Comparison of ENCODE assay signal across 9 mouse cellular contexts in the genomic region with DNA sequence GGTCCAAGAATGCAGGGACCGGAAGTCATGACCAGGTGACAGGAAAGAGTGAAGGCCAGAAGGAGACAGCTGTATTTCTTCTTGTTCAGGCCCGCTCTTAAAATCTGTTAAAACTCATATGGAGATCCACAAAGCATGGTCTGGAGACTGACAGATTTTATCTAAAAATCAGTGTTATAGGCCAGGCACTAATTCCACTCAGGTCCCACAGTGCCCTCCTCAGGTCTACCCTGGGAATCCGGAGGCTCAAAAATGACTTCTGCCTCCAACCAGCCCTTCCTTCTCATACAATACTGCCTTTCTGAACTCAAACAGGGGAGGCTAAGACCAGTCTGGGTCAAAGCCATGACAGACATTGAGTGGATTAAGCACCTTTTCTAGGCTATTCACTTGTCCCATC.
DNase-seq lines count a peak whose midpoint lies in the region; ATAC-seq lines count a peak whose summit lies in the region.
"Had no signal": no experiment of that assay in that cellular context is flagged by ENCODE, and none has a peak within 500 bp of the region (broad histone marks: within the 10 kb centered on the region; RNA-seq: fewer than 3 reads in every experiment).

No protein-coding gene starts in this region.

- H3K4me1 ChIP-seq in hindbrain, embryonic 11.5 days (replicated peaks; ENCODE audit: control insufficient read depth, insufficient read depth, low read length), result no peaks in the 10 kb centered on the region
- H3K4me1 ChIP-seq in hindbrain, embryonic 14.5 days (replicated peaks; ENCODE audit: control insufficient read depth, insufficient read depth, low read length), result no peaks in the 10 kb centered on the region
- 0 out of 2 replicates have a peak, but pooled peaks cover 1% of the 10 kb centered on the region for H3K4me1 ChIP-seq in hindbrain, embryonic 10.5 days (replicated peaks)
- H3K4me1 ChIP-seq: limb, embryonic 13.5 days had no signal

- ATAC-seq in hindbrain, embryonic 11.5 days (ENCODE audit: low FRiP score), result no peak
- ATAC-seq in hindbrain, embryonic 14.5 days (ENCODE audit: low FRiP score), result no peak

- no peak overlapping the region for H3K4me2 ChIP-seq in hindbrain, embryonic 11.5 days (replicated peaks; ENCODE audit: low read depth, low read length)
- no peak overlapping the region for H3K4me2 ChIP-seq in hindbrain, embryonic 14.5 days (replicated peaks)
- H3K4me2 ChIP-seq: limb, embryonic 13.5 days had no signal

- H3K9ac ChIP-seq in hindbrain, embryonic 11.5 days (ENCODE audit: low read depth, low read length), result no peak overlapping the region
- H3K9ac ChIP-seq in hindbrain, embryonic 14.5 days, result no peak overlapping the region
- H3K9ac ChIP-seq: limb, embryonic 13.5 days had no signal

- no peaks in the 10 kb centered on the region for H3K9me3 ChIP-seq in hindbrain, embryonic 11.5 days (ENCODE audit: control insufficient read depth, low read length)
- H3K9me3 ChIP-seq in hindbrain, embryonic 14.5 days (ENCODE audit: control insufficient read depth, low read length), result peaks cover 6% of the 10 kb centered on the region; the same call in 1 of the 2 replicates
- H3K9me3 ChIP-seq in hindbrain, embryonic 10.5 days, result peaks cover 9% of the 10 kb centered on the region; the same call in 1 of the 2 replicates
- H3K9me3 ChIP-seq: limb, embryonic 13.5 days had no signal

- no peak overlapping the region for H3K4me3 ChIP-seq in hindbrain, embryonic 11.5 days (ENCODE audit: low read depth, low read length)
- no peak overlapping the region for H3K4me3 ChIP-seq in hindbrain, embryonic 14.5 days (replicated peaks; ENCODE audit: low read length)
- H3K4me3 ChIP-seq in hindbrain, embryonic 10.5 days, result no peak overlapping the region
- H3K4me3 ChIP-seq: limb, embryonic 13.5 days had no signal

- 69% methylated on average over 3 of the region's 3 CpGs for WGBS in hindbrain, embryonic 11.5 days
- 79% methylated on average over 3 of the region's 3 CpGs for WGBS in hindbrain, embryonic 14.5 days
- WGBS in hindbrain, embryonic 10.5 days, result 75% methylated on average over 3 of the region's 3 CpGs

- no peaks in the 10 kb centered on the region for H3K27me3 ChIP-seq in hindbrain, embryonic 11.5 days (ENCODE audit: control insufficient read depth, insufficient read depth, low read length)
- H3K27me3 ChIP-seq in hindbrain, embryonic 14.5 days (ENCODE audit: control insufficient read depth, insufficient read depth, low read length), result no peaks in the 10 kb centered on the region
- no peaks in the 10 kb centered on the region for H3K27me3 ChIP-seq in hindbrain, embryonic 10.5 days (ENCODE audit: insufficient read depth, poor library complexity, severe bottlenecking)
- H3K27me3 ChIP-seq: limb, embryonic 13.5 days had no signal

- H3K27ac ChIP-seq in hindbrain, embryonic 11.5 days (ENCODE audit: low read depth, low read length), result no peak overlapping the region
- no peak overlapping the region for H3K27ac ChIP-seq in hindbrain, embryonic 14.5 days
- H3K27ac ChIP-seq in hindbrain, embryonic 10.5 days, result no peak overlapping the region
- H3K27ac ChIP-seq: limb, embryonic 13.5 days had no signal

- DNase-seq in hindbrain, embryonic 11.5 days (ENCODE audit: low spot score), result peak; percentile 22
- DNase-seq in hindbrain, embryonic 14.5 days (ENCODE audit: low spot score), result no peak
- DNase-seq in 416B (ENCODE audit: low read depth), result peak; percentile 39
- peak; percentile 63 for DNase-seq in adrenal gland, postnatal 10 days
- DNase-seq in induced T-regulatory cell, adult 2 months (ENCODE audit: low read depth), result peak; percentile 18
- DNase-seq in lung, postnatal 36 days, result peak; percentile 71
- DNase-seq in hindbrain, embryonic 10.5 days (ENCODE audit: low spot score), result no peak
- DNase-seq in spleen, postnatal 14 days (ENCODE audit: low spot score in 2 of 2), result no peak

- no peaks in the 10 kb centered on the region for H3K36me3 ChIP-seq in hindbrain, embryonic 11.5 days (ENCODE audit: control insufficient read depth, insufficient read depth, low read length)
- no peaks in the 10 kb centered on the region for H3K36me3 ChIP-seq in hindbrain, embryonic 14.5 days (replicated peaks; ENCODE audit: control insufficient read depth, insufficient read depth)
- no peaks in the 10 kb centered on the region for H3K36me3 ChIP-seq in hindbrain, embryonic 10.5 days
- H3K36me3 ChIP-seq: limb, embryonic 13.5 days had no signal

Comparison
In these comparisons a context has a peak if more than half of its experiments do, and no peak if none do; other contexts are left out.
1. DNase-seq: peak in hindbrain, embryonic 11.5 days (single experiment), 416B (single experiment), adrenal gland, postnatal 10 days (single experiment), induced T-regulatory cell, adult 2 months (single experiment) and lung, postnatal 36 days (single experiment); none in hindbrain, embryonic 14.5 days (single experiment), hindbrain, embryonic 10.5 days (single experiment) and spleen, postnatal 14 days (0 of 2).